Mouse (Mus musculus): ENCODE measurements around the gene Cacna2d1. TPM values are rescaled to one million over a fixed set of nuclear protein-coding genes. Genes with fewer than 3 reads are reported as not detected.

The Cacna2d1 gene
- polyA plus RNA-seq (2014; fragmentation: Illumina TruSeq; extraction: RNeasy Lipid Tissue Mini Kit (QIAGEN cat#74804); ENCODE audit: low read depth, low replicate concordance) = 677 TPM

GRCm38 (mm10) chr5:15934376-15935233, at the start of gene Cacna2d1:
Cacna2d1 (plus strand) TSS chr5:15934691.

Other genes with a start within 250 kb of the Cacna2d1 start
- not detected for gene Speer4c, start 220.4 kb upstream of the Cacna2d1 start, polyA plus RNA-seq (2014; fragmentation: Illumina TruSeq; extraction: RNeasy Lipid Tissue Mini Kit (QIAGEN cat#74804); ENCODE audit: low read depth, low replicate concordance)